Mouse (Mus musculus) spleen, embryonic (tissue): Measurements from ENCODE around the gene Cab39l.

Experiments used
- CTCF ChIA-PET: fragments of 350-600 bp; sonication (Branson Sonifier 250); formaldehyde crosslinking; loops from one replicate; lab custom pipeline; 2022; lab: Charles Lee

Cab39l gene

DNA sequence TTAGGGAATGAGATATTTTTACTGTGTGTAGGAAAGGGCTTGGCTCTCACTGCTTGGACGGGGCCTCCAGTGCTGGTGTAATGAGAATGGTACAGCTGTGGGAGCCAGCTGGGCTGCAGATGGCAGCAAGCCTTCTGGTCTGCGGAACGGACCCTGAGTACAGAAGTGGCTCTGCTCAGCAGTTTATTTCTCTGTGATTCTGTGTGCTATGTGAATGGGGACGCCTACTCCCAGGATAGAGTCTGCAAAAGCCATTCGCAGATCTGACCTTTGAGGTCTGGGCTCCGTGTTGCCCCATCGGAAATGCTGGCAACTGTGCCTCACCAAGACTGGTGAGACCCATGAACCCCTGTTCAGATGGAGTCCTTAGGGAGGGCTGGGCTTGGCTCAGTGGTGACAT, 187.1 kb downstream of the Cab39l start:
- CTCF ChIA-PET: no interaction called here

DNA sequence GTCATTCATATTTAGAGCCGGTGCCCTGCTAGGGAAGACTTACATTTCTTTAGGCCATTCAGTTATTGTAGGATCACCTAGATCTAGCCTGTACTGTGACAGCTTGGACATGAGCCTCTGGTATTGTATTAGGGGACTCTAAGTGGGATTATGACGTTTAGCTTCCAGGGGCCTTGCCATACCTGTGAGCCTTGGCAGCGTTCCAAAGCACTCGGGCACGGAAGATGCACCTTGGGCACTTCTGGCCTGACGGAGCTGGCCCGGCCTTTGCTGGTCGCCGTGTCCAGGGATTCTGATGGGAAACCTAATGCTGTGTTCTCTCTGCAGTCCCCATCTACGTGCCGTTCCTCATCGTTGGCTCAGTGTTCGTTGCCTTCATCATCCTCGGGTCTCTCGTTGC, 188.5 kb downstream of the Cab39l start:
- CTCF ChIA-PET: no interaction called here

GRCm38 (mm10) chr14:59630096-59630495, 189.3 kb downstream of the Cab39l start:
- CTCF ChIA-PET: no interaction called here

- CTCF ChIA-PET: no interaction called here
These were observed 191.3 kb downstream of the Cab39l start for GRCm38 (mm10) chr14:59632067-59632466.

- CTCF ChIA-PET: no interaction called here
These were observed 192.6 kb downstream of the Cab39l start for GRCm38 (mm10) chr14:59633295-59633898.

DNA sequence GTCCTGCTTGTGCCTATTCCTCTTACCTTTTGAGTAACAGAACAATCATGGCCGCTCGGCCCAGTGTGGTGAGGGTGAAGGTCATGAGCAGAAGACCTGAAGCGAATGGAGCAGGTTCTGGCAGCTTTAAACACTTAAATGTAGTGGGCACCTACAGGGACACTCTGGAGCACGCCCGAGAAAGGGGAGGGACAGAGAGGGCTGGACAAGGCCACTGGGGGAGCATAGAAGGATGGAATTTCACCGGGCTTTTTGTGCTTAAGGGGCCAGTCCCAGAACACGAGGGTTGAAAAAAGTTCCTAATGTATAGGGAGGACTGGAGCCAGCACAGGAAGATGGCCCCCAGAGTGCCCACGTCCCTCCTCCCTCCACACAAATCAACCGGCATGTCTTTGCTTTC, 193.2 kb downstream of the Cab39l start:
- CTCF ChIA-PET: no interaction called here
